Mouse (Mus musculus) ovary, adult 18-20 months (tissue): ENCODE measurements at regions not wholly inside any gene's neighbourhood (a gene's known extent, or its start where the extent isn't known, plus 50 kb on each side); places are given as distances from the start of the nearest gene placed in this dataset.
A peak's percentile ranks its signal among the peaks of the same experiment; 100 is the strongest.

Experiments used
- DNase-seq: peaks from one replicate; pipeline ENCODE4 v3.0.0; 2022; ENCODE audit warnings: low spot score, mixed read lengths

- DNase-seq = no peak
Measured at GRCm38 (mm10) chr17:4706421-4706820, 287.7 kb upstream of the Arid1b start.

- DNase-seq = no peak
Measured at GRCm38 (mm10) chr17:4721061-4721460, 273.1 kb upstream of the Arid1b start.

- DNase-seq = no peak
Measured at GRCm38 (mm10) chr17:4724031-4724430, 270.1 kb upstream of the Arid1b start.

- no peak for DNase-seq
Measured at GRCm38 (mm10) chr17:4726331-4726741, 267.8 kb upstream of the Arid1b start.

GRCm38 (mm10) chr17:4734412-4734881 is 259.7 kb upstream of the Arid1b start:
- no peak for DNase-seq

- no peak for DNase-seq
Measured at GRCm38 (mm10) chr17:4735185-4735584, 258.9 kb upstream of the Arid1b start.

- DNase-seq = no peak
Measured at GRCm38 (mm10) chr17:4736689-4737088, 257.4 kb upstream of the Arid1b start.

GRCm38 (mm10) chr17:4738717-4739485 is 255.2 kb upstream of the Arid1b start:
- DNase-seq = no peak

GRCm38 (mm10) chr17:4740784-4741183 is 253.3 kb upstream of the Arid1b start:
- no peak for DNase-seq

GRCm38 (mm10) chr17:4742314-4742713 is 251.8 kb upstream of the Arid1b start:
- no peak for DNase-seq

- no peak for DNase-seq
Measured at GRCm38 (mm10) chr17:4762956-4763355, 231.2 kb upstream of the Arid1b start.

- DNase-seq = no peak
Measured at GRCm38 (mm10) chr17:4765723-4766122, 228.4 kb upstream of the Arid1b start.

- DNase-seq = peak; percentile 46
Measured at GRCm38 (mm10) chr17:4767947-4768522, 226.1 kb upstream of the Arid1b start.

GRCm38 (mm10) chr17:4769284-4769683 is 224.8 kb upstream of the Arid1b start:
- DNase-seq = no peak

GRCm38 (mm10) chr17:4770052-4770451 is 224.1 kb upstream of the Arid1b start:
- DNase-seq = no peak

GRCm38 (mm10) chr17:4778161-4778560 is 216.0 kb upstream of the Arid1b start:
- peak; percentile 28 for DNase-seq

GRCm38 (mm10) chr17:4779017-4779416 is 215.1 kb upstream of the Arid1b start:
- no peak for DNase-seq

GRCm38 (mm10) chr17:4781586-4781985 is 212.5 kb upstream of the Arid1b start:
- no peak for DNase-seq

GRCm38 (mm10) chr17:4784296-4784695 is 209.8 kb upstream of the Arid1b start:
- DNase-seq = no peak

GRCm38 (mm10) chr17:4785281-4785839 is 208.8 kb upstream of the Arid1b start:
- no peak for DNase-seq

- DNase-seq = no peak
Measured at GRCm38 (mm10) chr17:4786524-4786923, 207.6 kb upstream of the Arid1b start.

- no peak for DNase-seq
Measured at GRCm38 (mm10) chr17:4791873-4792272, 202.3 kb upstream of the Arid1b start.

- DNase-seq = no peak
Measured at GRCm38 (mm10) chr17:4796241-4796640, 197.9 kb upstream of the Arid1b start.
